Mouse (Mus musculus): ENCODE data around the gene Vmn2r112. TPM values are rescaled to one million over a fixed set of nuclear protein-coding genes. Genes with fewer than 3 reads are reported as not detected.
"Not testable (repeated sequence)": the region's sequence is repeated elsewhere in the genome, so short reads cannot be mapped to it uniquely, and the experiment has no call there.

The Vmn2r112 gene
- polyA plus RNA-seq (2015; fragmentation: Nextera tagmentation; extraction: Ambion mirVana), result not detected in 2 replicates

GRCm38 (mm10) chr17:22600651-22601050 is at the start of gene Vmn2r112:
Vmn2r112 (plus strand) TSS chr17:22600951.
- not testable (repeated sequence) for H3K27me3 ChIP-seq (replicated peaks)

GRCm38 (mm10) chr17:22573382-22573781 is 27.4 kb upstream of the Vmn2r112 start, which contains the start of gene Vmn2r111:
Vmn2r111 (minus strand) TSS chr17:22573482.
- not testable (repeated sequence) for H3K4me3 ChIP-seq (replicated peaks); H3K9me3 ChIP-seq; ATAC-seq (ENCODE audit: insufficient read depth, low FRiP score, low read depth); H3K9ac ChIP-seq; H3K27me3 ChIP-seq (replicated peaks); H3K4me2 ChIP-seq; H3K27ac ChIP-seq; H3K36me3 ChIP-seq; H3K4me1 ChIP-seq
- WGBS, result 75% methylated on average over 1 of the region's 1 CpGs

More at GRCm38 (mm10) chr17:22600651-22601050, at the start of gene Vmn2r112:
- not testable (repeated sequence) for H3K36me3 ChIP-seq; H3K4me3 ChIP-seq (replicated peaks); H3K9ac ChIP-seq; H3K9me3 ChIP-seq; H3K27ac ChIP-seq; ATAC-seq (ENCODE audit: insufficient read depth, low FRiP score, low read depth); H3K4me2 ChIP-seq; H3K4me1 ChIP-seq

- Histone ChIP-seq H3K4me2 (no peak overlapping the region), H3K9ac (no peak overlapping the region), H3K27ac (no peak overlapping the region), H3K9me3 (no peaks in the 10 kb centered on the region), H3K36me3 (no peaks in the 10 kb centered on the region), H3K27me3 (replicated peaks) (no peaks in the 10 kb centered on the region), H3K4me1 (no peaks in the 10 kb centered on the region), H3K4me3 (replicated peaks) (no peak overlapping the region)
- ATAC-seq (ENCODE audit: insufficient read depth, low FRiP score, low read depth), result no peak
- WGBS, result 67% methylated on average over 1 of the region's 1 CpGs
These were observed 29.9 kb downstream of the Vmn2r112 start for GRCm38 (mm10) chr17:22630646-22631045.

Other genes starting within 250 kb of the Vmn2r112 start
- 12.0 and 12.5 TPM in 2 replicates for gene Zfp944, start 239.6 kb upstream of the Vmn2r112 start, polyA plus RNA-seq (2015; fragmentation: Nextera tagmentation; extraction: Ambion mirVana)
- gene Zfp758, start 239.5 kb upstream of the Vmn2r112 start, polyA plus RNA-seq (2015; fragmentation: Nextera tagmentation; extraction: Ambion mirVana), result 9.5 and 9.9 TPM in 2 replicates
- 14.7 and 17.5 TPM in 2 replicates for gene Zfp946, start 176.7 kb upstream of the Vmn2r112 start, polyA plus RNA-seq (2015; fragmentation: Nextera tagmentation; extraction: Ambion mirVana)
- gene Vmn2r111, start 27.5 kb upstream of the Vmn2r112 start, polyA plus RNA-seq (2015; fragmentation: Nextera tagmentation; extraction: Ambion mirVana), result not detected in 2 replicates